Mouse (Mus musculus): Measurements from ENCODE around the gene Pik3r5. TPM values are rescaled to one million over a fixed set of nuclear protein-coding genes. Genes with fewer than 3 reads are reported as not detected.

The Pik3r5 gene
- total and polyA plus RNA-seq, 2 experiments from 2014 or later, result 0.82 to 2.0 TPM

GRCm38 (mm10) chr11:68539621-68540020 is 107.7 kb downstream of the Pik3r5 start:
- no peaks in the 10 kb centered on the region for H3K36me3 ChIP-seq (replicated peaks; ENCODE audit: control insufficient read depth, insufficient read depth, low read length)
- ATAC-seq (ENCODE audit: insufficient read depth, low read depth), result no peak
- no peak overlapping the region for H3K9ac ChIP-seq (replicated peaks; ENCODE audit: low read depth, low read length)
- no peaks in the 10 kb centered on the region for H3K9me3 ChIP-seq (replicated peaks; ENCODE audit: control insufficient read depth, low read length)
- no peaks in the 10 kb centered on the region for H3K4me1 ChIP-seq (ENCODE audit: control insufficient read depth, insufficient read depth)
- no peak for TF ChIP-seq EP300 (IDR thresholded peaks at IDR 0.05; ENCODE audit: low read depth)
- no peak for TF ChIP-seq CTCF (IDR thresholded peaks at IDR 0.05; ENCODE audit: low read depth)
- no peak overlapping the region for H3K27ac ChIP-seq (ENCODE audit: low read depth)
- no peak for DNase-seq (ENCODE audit: low spot score)
- no peaks in the 10 kb centered on the region for H3K27me3 ChIP-seq (ENCODE audit: control insufficient read depth, insufficient read depth, low read length)
- WGBS, result 58% methylated on average over 5 of the region's 5 CpGs
- H3K4me2 ChIP-seq (ENCODE audit: low read depth, low read length), result no peak overlapping the region
- no peak overlapping the region for H3K4me3 ChIP-seq (ENCODE audit: low read depth, low read length)

- no peaks in the 10 kb centered on the region for H3K27me3 ChIP-seq (ENCODE audit: control insufficient read depth, insufficient read depth, low read length)
- no peak overlapping the region for H3K4me3 ChIP-seq (ENCODE audit: low read depth, low read length)
- peak; percentile 45 for DNase-seq (ENCODE audit: low spot score)
- H3K9ac ChIP-seq (replicated peaks; ENCODE audit: low read depth, low read length), result no peak overlapping the region
- H3K4me1 ChIP-seq (ENCODE audit: control insufficient read depth, insufficient read depth), result peaks cover 11% of the 10 kb centered on the region
- H3K36me3 ChIP-seq (replicated peaks; ENCODE audit: control insufficient read depth, insufficient read depth, low read length), result no peaks in the 10 kb centered on the region
- TF ChIP-seq EP300 (IDR thresholded peaks at IDR 0.05; ENCODE audit: low read depth) (no peak), CTCF (IDR thresholded peaks at IDR 0.05; ENCODE audit: low read depth) (peak; percentile 81)
- H3K4me2 ChIP-seq (ENCODE audit: low read depth, low read length), result 0 out of 2 replicates have a peak overlapping the region, but pooled peaks have one; percentile 0
- no peaks in the 10 kb centered on the region for H3K9me3 ChIP-seq (replicated peaks; ENCODE audit: control insufficient read depth, low read length)
- 14% methylated on average over 8 of the region's 8 CpGs for WGBS
- peak; percentile 63; the same call in 1 of the 2 replicates for ATAC-seq (ENCODE audit: insufficient read depth, low read depth)
- peak overlapping the region; percentile 69 for H3K27ac ChIP-seq (ENCODE audit: low read depth)
Measured at GRCm38 (mm10) chr11:68544554-68544953, 112.6 kb downstream of the Pik3r5 start.

GRCm38 (mm10) chr11:68545172-68545571 is 113.3 kb downstream of the Pik3r5 start:
- peak overlapping the region; percentile 69 for H3K27ac ChIP-seq (ENCODE audit: low read depth)
- DNase-seq (ENCODE audit: low spot score), result peak; percentile 52
- 24% methylated on average over 7 of the region's 7 CpGs for WGBS
- H3K27me3 ChIP-seq (ENCODE audit: control insufficient read depth, insufficient read depth, low read length), result no peaks in the 10 kb centered on the region
- H3K4me1 ChIP-seq (ENCODE audit: control insufficient read depth, insufficient read depth), result peaks cover 11% of the 10 kb centered on the region
- peak; percentile 59 for ATAC-seq (ENCODE audit: insufficient read depth, low read depth)
- no peaks in the 10 kb centered on the region for H3K9me3 ChIP-seq (replicated peaks; ENCODE audit: control insufficient read depth, low read length)
- no peak for TF ChIP-seq CTCF (IDR thresholded peaks at IDR 0.05; ENCODE audit: low read depth)
- no peak for TF ChIP-seq EP300 (IDR thresholded peaks at IDR 0.05; ENCODE audit: low read depth)
- no peaks in the 10 kb centered on the region for H3K36me3 ChIP-seq (replicated peaks; ENCODE audit: control insufficient read depth, insufficient read depth, low read length)
- H3K9ac ChIP-seq (replicated peaks; ENCODE audit: low read depth, low read length), result no peak overlapping the region; the same call in 1 of the 2 replicates
- H3K4me2 ChIP-seq (ENCODE audit: low read depth, low read length), result no peak overlapping the region
- H3K4me3 ChIP-seq (ENCODE audit: low read depth, low read length), result no peak overlapping the region

GRCm38 (mm10) chr11:68545682-68546222 is 113.8 kb downstream of the Pik3r5 start:
- H3K27ac ChIP-seq (ENCODE audit: low read depth), result peak overlapping the region; percentile 69
- ATAC-seq (ENCODE audit: insufficient read depth, low read depth), result peak; percentile 64
- TF ChIP-seq CTCF (IDR thresholded peaks at IDR 0.05; ENCODE audit: low read depth), result no peak
- no peak for TF ChIP-seq EP300 (IDR thresholded peaks at IDR 0.05; ENCODE audit: low read depth)
- no peaks in the 10 kb centered on the region for H3K27me3 ChIP-seq (ENCODE audit: control insufficient read depth, insufficient read depth, low read length)
- DNase-seq (ENCODE audit: low spot score), result no peak
- no peak overlapping the region for H3K4me3 ChIP-seq (ENCODE audit: low read depth, low read length)
- 69% methylated on average over 8 of the region's 8 CpGs for WGBS
- H3K4me2 ChIP-seq (ENCODE audit: low read depth, low read length), result no peak overlapping the region
- H3K9me3 ChIP-seq (replicated peaks; ENCODE audit: control insufficient read depth, low read length), result no peaks in the 10 kb centered on the region
- peaks cover 11% of the 10 kb centered on the region for H3K4me1 ChIP-seq (ENCODE audit: control insufficient read depth, insufficient read depth)
- H3K36me3 ChIP-seq (replicated peaks; ENCODE audit: control insufficient read depth, insufficient read depth, low read length), result no peaks in the 10 kb centered on the region
- no peak overlapping the region; the same call in 1 of the 2 replicates for H3K9ac ChIP-seq (replicated peaks; ENCODE audit: low read depth, low read length)

Other genes with a start within 250 kb of the Pik3r5 start
- 117 and 136 TPM in 2 replicates for gene Ntn1, start 31.3 kb upstream of the Pik3r5 start, total RNA-seq (2014; rRNA removed; ENCODE audit: low replicate concordance)
- gene Ntn1, start 31.3 kb upstream of the Pik3r5 start, polyA plus RNA-seq (2015; fragmentation: Nextera tagmentation; extraction: Ambion mirVana), result 21.3 and 24.8 TPM in 2 replicates
- 5.4 and 8.8 TPM in 2 replicates for gene Pik3r6, start 70.9 kb downstream of the Pik3r5 start, total RNA-seq (2014; rRNA removed; ENCODE audit: low replicate concordance)
- 4.7 and 5.0 TPM in 2 replicates for gene Pik3r6, start 70.9 kb downstream of the Pik3r5 start, polyA plus RNA-seq (2015; fragmentation: Nextera tagmentation; extraction: Ambion mirVana)
- gene Mfsd6l, start 124.1 kb downstream of the Pik3r5 start, total RNA-seq (2014; rRNA removed; ENCODE audit: low replicate concordance), result 0.08 TPM in 1 of 2 replicates, not detected in the other
- gene Mfsd6l, start 124.1 kb downstream of the Pik3r5 start, polyA plus RNA-seq (2015; fragmentation: Nextera tagmentation; extraction: Ambion mirVana), result 0.08 and 0.27 TPM in 2 replicates
- 1.4 TPM in 1 of 2 replicates, not detected in the other for gene Ccdc42, start 154.9 kb downstream of the Pik3r5 start, total RNA-seq (2014; rRNA removed; ENCODE audit: low replicate concordance)
- 0.45 and 0.55 TPM in 2 replicates for gene Ccdc42, start 154.9 kb downstream of the Pik3r5 start, polyA plus RNA-seq (2015; fragmentation: Nextera tagmentation; extraction: Ambion mirVana)